Mouse (Mus musculus) frontal cortex, postnatal 14 days (tissue): ENCODE measurements around the gene Lipa.

Experiments
- DNase-seq, 2 experiments: peaks; one replicate each; pipeline ENCODE4 v3.0.0; 2022; ENCODE audit warnings: low spot score in 2 of 2

Lipa gene

GRCm38 (mm10) chr19:34468216-34468615 is 59.1 kb downstream of the Lipa start:
- DNase-seq: no peak

GRCm38 (mm10) chr19:34464453-34464852 is 62.8 kb downstream of the Lipa start:
- DNase-seq: no peak

DNA sequence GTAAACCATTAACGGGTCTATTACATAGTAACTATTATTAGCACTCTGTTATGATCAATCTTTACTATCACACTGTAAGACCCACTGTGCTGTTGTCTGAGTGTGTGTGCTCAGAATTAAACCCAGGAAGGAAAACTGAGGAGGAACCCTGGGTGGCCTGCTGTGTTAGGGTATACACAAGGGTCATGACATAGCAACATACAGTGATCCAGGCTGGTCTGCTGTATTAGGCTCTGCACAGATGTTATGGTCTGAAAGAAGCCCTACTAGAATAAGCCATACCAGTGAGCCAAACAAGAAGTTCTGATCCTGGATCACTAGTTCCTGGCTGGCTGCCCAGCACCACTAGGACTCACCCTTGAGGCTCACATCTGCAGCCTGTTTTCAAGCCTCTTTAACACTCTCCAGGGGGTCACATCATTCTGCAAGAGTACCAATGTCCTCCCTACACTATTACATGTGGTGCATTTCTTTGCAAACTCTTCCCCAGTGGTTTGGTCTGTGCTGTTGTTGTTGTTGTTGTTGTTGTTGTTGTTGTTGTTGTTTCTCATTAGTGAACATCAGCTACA is 65.7 kb downstream of the Lipa start:
- DNase-seq: no peak

DNA sequence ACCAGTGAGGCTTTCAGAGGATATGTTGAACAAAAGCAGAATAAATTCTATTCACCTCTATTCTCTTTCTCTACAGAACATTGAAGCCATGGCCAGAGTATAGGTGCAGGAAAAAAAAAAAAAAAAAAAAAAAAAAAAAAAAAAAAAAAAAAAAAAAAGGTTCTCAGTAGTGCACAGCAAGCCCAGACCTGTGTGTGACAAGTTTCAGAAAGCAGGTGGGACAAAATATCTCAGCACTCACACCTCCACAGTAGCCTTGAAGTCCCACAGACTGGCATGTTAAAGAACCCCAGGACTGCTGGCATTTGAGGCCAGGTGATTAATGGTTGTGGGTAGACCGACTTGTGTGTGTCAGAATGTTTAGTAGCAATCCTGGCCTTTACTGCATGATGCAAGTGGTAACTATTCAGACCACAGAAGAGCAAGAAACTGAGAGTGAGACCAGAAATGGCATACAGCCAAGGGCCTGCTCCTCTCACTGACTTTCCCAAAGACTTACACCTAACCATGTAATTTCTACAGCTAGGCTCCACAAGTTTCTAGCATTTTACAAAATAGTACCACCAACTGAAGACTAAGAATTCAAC is 76.4 kb downstream of the Lipa start:
- DNase-seq: no peak

DNA sequence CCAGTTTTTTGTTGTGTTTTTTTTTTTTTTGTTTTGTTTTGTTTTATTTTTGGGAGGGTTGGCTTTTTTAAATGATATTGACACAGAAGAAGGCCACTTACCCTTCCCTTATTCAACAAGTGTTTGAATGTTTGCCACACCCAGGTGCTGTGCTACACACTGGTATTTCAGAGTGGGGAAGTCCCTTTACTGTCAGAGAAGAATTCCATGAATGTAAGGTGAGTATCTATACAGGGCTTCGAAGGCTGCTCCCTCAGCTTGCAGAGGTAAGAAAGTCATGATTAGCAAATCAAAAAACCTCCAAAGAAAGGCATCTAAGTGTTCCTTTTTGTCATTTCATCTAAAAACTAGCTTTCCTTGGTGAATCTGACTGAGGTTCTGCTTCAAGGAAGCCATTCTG is 78.4 kb downstream of the Lipa start:
- DNase-seq: no peak

DNA sequence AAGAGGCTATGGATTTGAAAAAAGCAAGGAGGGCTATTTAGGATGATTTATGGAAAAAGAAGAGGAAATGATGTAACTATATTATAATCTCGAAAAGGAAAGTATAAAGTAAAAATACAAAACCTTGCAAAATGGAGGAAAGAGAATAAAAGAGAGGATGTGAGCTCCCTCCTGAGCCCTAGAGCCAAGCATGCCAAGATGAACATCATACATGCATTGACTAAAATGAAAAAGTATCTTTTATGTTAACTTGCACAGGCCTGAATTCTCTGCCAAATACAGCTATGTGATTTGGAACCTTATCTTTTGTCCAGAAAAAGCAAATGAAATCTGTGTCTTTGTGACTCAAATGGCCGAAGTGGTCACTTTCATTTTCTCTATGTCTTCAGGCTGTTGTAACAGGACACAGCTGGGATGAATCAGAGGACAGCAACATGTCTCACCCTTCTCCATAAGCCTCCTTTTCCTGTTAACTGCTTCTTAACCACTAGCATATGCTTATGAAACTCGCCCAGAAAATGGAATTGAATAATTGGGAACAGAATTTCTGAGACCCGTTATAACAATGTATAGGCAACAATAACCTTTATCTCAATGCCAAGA is 81.8 kb downstream of the Lipa start:
- no peak for DNase-seq

DNA sequence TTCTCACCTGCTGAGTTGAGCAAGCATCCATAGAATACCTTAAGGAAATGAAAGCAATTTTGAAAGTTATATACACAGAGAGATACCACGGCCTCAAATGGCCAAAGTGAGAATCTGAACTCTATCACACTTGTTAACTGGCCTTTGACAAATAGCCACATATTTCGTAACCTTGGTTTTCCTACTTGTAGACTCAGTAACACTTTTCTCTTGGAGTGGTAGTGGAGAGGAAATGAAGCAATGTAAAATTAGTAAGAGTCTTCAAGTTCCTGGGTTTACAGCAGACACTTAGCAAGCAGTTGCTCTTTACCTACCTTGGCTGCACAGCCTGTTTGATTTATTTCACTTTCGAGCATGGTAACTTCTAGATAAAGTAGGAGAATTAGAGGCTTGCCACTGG is 82.5 kb downstream of the Lipa start:
- no peak for DNase-seq
